In the genomic region with DNA sequence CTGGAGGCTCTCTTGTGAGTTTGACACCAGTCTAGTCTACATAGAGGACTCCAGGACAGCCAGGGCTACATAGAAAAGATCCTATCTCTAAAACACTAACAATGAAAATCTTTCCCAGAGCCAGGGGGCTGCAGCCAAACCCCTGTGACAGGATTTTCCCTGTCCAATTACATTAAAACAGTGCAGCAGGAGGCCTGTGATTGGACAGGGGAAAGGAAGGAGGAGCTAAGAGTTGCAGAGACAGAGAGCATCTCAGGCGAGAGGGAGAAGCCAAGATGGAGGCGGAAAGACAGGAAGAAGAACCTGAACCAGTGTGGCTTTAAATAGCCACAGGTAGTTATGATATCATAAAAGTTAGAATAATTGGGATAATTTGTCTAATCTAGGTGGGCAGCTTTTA, we compare ENCODE assay signal across 30 mouse cellular contexts. TPM values are rescaled to one million over a fixed set of nuclear protein-coding genes. Genes with fewer than 3 reads are reported as not detected.
"Had no signal": no experiment of that assay in that cellular context is flagged by ENCODE, and none has a peak within 500 bp of the region (broad histone marks: within the 10 kb centered on the region; RNA-seq: fewer than 3 reads in every experiment).

No protein-coding gene starts in this region.

- H3K36me3 ChIP-seq: heart, embryonic 10.5 days; heart, embryonic 12.5 days; hindbrain, embryonic 10.5 days; hindbrain, embryonic 12.5 days; intestine, embryonic 15.5 days; limb, embryonic 10.5 days; limb, embryonic 12.5 days; liver, embryonic 13.5 days; liver, embryonic 15.5 days had no signal

- H3K27me3 ChIP-seq: intestine, embryonic 15.5 days; limb, embryonic 12.5 days; liver, embryonic 13.5 days; liver, embryonic 15.5 days had no signal

- H3K4me1 ChIP-seq: hindbrain, embryonic 10.5 days; hindbrain, embryonic 12.5 days; intestine, embryonic 15.5 days; limb, embryonic 10.5 days; limb, embryonic 12.5 days; liver, embryonic 13.5 days had no signal

- H3K27ac ChIP-seq: gastrocnemius, adult 2 months; heart, adult 2 months; heart, embryonic 10.5 days; hindbrain, embryonic 10.5 days; hindbrain, embryonic 12.5 days; hindbrain, embryonic 14.5 days; intestine, embryonic 15.5 days; layer of hippocampus, adult 2 months; left cerebral cortex, adult 2 months; limb, embryonic 10.5 days; limb, embryonic 12.5 days; liver, embryonic 13.5 days; liver, embryonic 15.5 days had no signal

- H3K4me3 ChIP-seq: gastrocnemius, adult 2 months; heart, adult 2 months; heart, embryonic 10.5 days; heart, embryonic 12.5 days; hindbrain, embryonic 10.5 days; hindbrain, embryonic 12.5 days; intestine, embryonic 15.5 days; layer of hippocampus, adult 2 months; left cerebral cortex, adult 2 months; limb, embryonic 10.5 days; limb, embryonic 12.5 days; liver, embryonic 13.5 days; liver, embryonic 15.5 days had no signal

- H3K9me3 ChIP-seq: heart, embryonic 10.5 days; hindbrain, embryonic 10.5 days; hindbrain, embryonic 12.5 days; intestine, embryonic 15.5 days; limb, embryonic 10.5 days; limb, embryonic 12.5 days; liver, embryonic 13.5 days; liver, embryonic 15.5 days had no signal

- DNase-seq: gastrocnemius, adult 2 months; gastrocnemius, postnatal 10 days; gastrocnemius, postnatal 25 days; heart, adult 11 months; heart, adult 2 months; heart, postnatal 10 days; heart, postnatal 4 days; kidney, adult 18-20 months; kidney, adult 8-10 months; kidney, postnatal 10 days; kidney, postnatal 25 days; kidney, postnatal 4 days; liver; liver, embryonic 13.5 days had no signal

- H3K9ac ChIP-seq: heart, embryonic 12.5 days; hindbrain, embryonic 12.5 days; hindbrain, embryonic 14.5 days; intestine, embryonic 15.5 days; limb, embryonic 12.5 days; liver, embryonic 13.5 days; liver, embryonic 15.5 days had no signal

RNA-seq across cellular contexts. Expression of gene Oas3, which starts 5.0 kb away (rescaled TPM):
- total RNA-seq: gastrocnemius, postnatal 10 days; gastrocnemius, postnatal 25 days; layer of hippocampus, adult 2 months; layer of hippocampus, postnatal 25 days; left cerebral cortex, adult 2 months; left cerebral cortex, postnatal 14 days; left cerebral cortex, postnatal 36 days had no signal

RNA-seq across cellular contexts. Expression of gene Oas1e, which starts 12.9 kb away (rescaled TPM):
- total RNA-seq: gastrocnemius, adult 2 months; gastrocnemius, postnatal 10 days; gastrocnemius, postnatal 25 days; heart, adult 2 months; heart, postnatal 10 days; heart, postnatal 25 days; heart, postnatal 4 days; layer of hippocampus, adult 2 months; layer of hippocampus, postnatal 10 days; layer of hippocampus, postnatal 25 days; left cerebral cortex, adult 2 months; left cerebral cortex, postnatal 14 days; left cerebral cortex, postnatal 36 days had no signal

RNA-seq across cellular contexts. Expression of gene Oas1c, which starts 29.9 kb away (rescaled TPM):
- total RNA-seq: gastrocnemius, postnatal 25 days had no signal

RNA-seq across cellular contexts. Expression of gene Oas2, which starts 32.8 kb away (rescaled TPM):
- total RNA-seq: layer of hippocampus, adult 2 months had no signal
